Mouse (Mus musculus): ENCODE measurements around the gene Bex4.
"Not testable (repeated sequence)": the region's sequence is repeated elsewhere in the genome, so short reads cannot be mapped to it uniquely, and the experiment has no call there.

Gene Bex4

DNA sequence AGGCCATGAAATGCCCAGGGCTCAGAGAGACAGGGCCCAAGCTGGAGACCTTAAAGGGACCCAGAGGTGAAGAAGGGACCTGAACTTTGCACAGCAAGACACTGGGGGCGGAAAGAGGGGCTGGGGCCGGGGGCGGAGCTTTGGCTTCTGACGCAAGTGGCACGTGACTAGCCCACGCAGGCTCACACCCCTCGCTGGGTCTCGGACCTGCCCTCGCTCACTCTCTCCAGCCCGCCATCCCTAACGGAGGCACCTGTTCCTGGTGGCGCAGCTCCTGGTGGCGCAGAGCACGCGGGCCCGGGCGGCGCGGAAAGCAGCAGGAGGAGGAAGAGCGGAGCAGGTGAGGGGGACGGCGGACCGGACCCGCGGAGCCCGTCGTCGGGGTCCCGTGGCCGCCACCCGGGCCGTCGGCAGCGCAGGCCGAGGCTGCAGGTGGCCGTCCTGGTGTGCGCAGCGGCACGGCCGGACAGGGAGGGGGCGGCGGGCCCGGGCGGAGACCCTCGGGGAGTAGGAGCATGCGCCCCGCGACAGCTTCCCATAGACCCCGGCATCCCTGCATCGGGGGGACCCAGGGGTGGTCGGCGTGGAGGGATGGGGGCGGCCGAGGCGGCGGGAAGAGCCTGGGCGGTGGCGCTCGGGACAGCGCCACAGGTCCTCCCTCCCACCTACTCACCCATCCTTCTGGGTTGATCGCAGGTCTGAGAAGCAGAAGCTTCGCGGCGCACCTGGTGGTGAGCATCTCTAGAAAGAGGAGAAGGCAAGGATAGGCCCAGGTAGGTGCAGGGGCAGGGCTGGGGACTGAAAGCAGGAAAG, at the start of gene Bex4:
Bex4 (plus strand) TSS at position 170 of the 813 bp plus-strand sequence.
- DNase-seq (ENCODE audit: low spot score), result not testable (repeated sequence)

DNA sequence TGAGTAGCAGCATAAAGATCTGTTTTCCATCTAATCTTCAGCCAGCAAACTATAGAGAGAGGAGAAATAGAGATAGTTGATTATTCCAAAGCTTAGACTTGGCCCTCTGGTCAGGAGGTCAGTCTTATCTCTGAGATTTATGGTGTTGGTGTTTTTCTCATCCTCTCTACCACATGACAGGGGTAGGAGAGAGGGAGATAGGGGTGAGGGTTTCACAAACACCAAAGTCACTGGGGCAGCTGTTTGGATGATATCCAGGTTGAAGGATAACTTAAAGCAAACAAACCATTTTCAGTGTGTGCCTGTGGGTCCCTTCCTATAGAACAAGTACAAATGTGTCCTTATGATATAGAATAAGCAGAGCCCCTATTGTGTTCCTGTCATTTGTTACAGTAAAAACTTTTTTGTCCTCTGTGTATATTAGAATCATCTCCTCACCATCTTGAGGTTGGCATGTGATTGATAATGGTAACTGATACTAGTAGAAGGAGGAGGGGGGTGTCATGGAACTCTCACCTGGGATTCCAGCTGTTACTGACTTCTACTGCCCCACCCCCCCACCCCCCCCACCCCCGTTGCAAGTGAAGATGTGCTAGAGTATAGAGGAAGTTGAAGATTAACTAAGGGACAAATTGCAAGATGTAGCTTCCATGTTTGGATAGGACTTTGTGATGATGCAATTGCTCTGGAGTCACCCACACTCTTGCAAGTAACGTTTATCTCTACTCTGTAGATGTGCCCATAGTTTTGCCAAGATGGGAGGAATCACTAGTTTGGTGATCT, 46.1 kb upstream of the Bex4 start:
- DNase-seq (ENCODE audit: low spot score), result no peak

DNA sequence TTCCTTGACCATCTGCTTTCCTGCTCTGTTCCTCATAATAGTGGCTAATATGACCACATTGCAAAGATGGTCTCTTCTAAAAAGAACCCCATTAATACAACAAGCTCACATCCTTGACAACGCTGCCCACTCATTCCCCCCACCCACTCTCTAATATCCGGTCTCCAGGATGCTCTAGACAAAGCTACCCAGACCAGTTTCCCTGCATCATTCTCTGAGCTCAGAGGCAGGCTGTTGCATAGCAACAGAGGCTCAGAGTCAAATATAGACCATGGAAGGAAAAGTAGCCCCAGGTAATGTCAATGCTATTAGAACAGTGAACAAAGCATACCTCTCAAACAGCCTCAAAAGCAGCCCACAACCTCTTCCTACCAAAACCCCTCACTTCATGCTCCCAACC, 44.4 kb upstream of the Bex4 start:
- DNase-seq (ENCODE audit: low spot score), result no peak

DNA sequence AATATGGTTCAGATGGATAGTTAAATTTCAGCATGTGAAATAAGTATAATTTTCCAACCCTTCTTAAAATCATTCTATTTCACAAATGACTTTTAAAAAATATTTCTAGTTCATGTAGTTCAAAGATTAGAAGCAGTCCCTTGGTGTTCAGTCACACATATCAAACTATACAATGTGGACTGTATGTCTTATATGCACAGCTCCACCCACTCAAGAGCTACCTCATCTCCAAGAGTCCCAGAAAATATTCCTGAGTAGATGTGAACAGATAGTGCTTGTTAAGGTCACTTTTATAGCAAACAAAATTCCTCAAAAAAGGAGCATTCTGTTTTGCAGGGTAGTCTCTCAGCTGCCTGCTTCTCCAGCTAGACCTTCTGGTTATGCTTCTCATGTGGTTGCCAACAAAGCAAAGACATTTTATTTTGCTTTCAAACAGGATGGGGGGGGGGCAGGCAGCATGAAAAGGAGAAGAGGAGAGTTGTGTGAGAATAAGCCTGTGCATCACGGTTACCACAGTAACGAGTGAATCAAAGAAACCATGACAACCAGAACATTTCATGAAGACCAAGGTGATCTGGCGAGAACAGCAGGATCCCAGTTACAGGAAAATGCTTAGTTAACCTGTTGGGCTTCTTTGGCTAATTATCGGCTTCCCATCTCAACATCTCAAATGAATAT, 34.6 kb upstream of the Bex4 start:
- DNase-seq (ENCODE audit: low spot score), result peak; percentile 25

DNA sequence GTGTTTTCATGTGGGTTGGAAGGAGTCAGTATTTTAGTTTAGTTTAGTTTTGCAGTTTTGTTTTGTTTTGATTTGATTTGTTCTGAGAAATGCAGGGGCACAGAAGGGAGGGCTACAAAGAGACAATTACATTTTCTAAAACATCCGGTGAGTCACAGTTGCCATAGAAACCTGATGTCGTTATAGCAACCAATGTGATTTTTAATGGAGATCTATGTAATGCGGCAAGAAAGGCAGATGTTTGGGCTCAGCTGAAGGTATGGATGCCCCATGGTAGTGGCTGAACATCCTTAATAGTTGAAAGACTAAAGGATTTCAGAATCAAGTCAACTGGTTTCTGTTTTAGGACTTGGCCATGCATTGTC, 34.1 kb upstream of the Bex4 start:
- no peak for DNase-seq (ENCODE audit: low spot score)

DNA sequence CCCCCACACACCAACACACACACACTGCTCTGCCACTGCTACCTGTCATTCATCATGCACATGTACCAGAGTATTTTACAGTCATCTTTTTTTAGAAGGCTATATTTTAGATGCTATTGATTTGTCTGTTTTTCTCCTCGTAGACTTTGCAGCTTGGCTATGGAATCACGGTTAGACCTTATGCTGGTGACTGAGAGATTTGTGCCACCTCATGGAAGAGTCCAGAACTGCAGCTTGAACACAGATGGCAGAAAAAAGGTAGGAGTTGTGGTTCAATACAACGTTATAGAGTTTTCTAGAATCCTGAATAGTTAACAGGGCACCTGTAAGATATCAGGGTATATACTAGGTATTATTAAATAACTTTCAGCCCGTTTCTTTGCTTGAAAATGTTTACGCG, 30.9 kb upstream of the Bex4 start:
- DNase-seq (ENCODE audit: low spot score), result peak; percentile 43

DNA sequence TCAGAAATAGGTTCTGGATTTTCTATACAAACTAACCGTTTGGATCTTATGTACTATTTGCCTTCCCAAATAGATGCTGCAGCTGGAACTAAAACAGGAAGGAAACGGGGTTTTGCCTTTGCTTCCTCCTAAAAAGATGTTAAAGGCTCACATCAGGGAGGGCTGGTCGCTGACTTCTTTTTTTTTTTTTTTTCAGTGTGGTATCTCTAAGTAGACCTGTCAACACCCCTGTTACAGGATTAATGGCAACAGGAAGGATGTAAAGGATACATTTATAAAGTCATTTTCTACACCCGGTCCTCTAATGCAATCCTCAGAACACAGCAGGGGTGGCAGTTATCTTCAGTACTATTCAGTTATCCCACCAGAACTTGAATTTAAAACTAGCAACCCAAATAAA, 23.8 kb upstream of the Bex4 start:
- no peak for DNase-seq (ENCODE audit: low spot score)

DNA sequence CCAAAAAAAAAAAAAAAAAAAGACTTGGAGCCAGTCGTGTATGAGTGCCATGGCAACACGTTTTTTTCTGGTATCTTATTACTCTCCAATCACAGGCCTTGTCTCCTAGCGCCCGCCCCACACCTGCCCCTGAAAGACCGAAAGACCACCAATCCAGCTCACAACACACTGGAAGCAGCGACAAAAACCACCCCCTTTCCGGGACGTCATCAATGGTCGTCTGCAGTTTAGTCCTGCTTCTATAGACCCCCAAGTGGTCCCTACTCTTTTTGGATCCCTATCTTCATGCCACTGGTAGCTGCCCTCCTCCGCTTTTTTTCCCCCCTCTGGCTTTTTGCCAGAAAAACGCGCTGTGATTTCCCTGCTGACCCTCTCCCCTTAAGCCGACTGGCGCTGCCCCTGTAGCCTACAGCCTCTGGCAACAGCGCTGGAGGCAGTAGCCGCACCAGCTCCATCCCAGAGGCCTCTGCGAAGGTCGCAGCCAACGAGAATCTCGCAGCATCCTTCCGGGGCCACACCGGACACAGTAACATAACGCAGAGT, 23.3 kb upstream of the Bex4 start:
- no peak for DNase-seq (ENCODE audit: low spot score)

DNA sequence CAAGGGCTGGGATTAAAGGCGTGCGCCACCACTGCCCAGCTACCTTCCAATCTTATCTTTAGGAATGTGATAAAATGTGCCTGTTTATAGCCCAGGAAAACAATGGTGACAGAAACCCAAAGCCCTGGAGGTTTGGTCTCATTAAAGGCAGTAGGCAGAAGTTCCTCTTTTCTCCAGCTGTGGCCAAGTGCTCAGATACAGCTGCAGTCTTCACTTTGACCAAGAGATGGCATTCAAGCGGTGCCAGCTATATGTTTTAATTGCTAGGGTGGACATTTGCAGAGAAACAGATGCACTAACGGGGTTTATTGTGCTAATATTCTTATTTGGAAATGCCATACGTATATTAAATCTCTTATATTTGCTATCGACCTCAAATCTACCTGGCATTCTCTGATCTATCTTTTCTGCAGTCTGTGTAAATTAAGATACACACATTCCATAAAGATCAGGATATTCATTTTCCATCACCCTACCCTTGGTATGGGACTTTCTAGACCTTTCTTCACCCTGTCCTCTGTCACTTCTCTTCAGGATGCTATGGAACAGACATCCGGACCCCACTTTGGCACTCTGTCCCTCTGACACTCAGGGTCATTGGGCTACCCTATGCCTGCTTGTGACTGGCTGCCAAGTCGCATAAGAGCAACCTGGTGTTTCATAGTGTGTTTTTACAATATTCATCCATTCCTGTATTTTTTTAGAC, 11.6 kb upstream of the Bex4 start:
- DNase-seq (ENCODE audit: low spot score), result no peak

DNA sequence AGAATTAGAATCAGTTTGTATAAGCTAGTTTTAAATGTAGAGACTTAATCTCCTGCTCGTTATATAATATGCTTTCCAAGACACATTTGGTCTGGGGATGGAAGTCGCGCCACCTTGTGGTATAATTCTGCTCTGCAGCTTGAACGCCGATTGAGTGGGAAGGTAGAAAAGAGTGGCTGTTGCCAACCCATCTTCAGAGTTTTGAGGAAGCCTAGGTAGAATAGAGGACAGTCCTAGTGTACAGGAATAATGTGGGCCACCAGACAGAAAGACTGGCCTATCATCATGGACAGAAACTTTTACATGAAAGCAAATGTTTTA, 11.1 kb upstream of the Bex4 start:
- peak; percentile 22 for DNase-seq (ENCODE audit: low spot score)

DNA sequence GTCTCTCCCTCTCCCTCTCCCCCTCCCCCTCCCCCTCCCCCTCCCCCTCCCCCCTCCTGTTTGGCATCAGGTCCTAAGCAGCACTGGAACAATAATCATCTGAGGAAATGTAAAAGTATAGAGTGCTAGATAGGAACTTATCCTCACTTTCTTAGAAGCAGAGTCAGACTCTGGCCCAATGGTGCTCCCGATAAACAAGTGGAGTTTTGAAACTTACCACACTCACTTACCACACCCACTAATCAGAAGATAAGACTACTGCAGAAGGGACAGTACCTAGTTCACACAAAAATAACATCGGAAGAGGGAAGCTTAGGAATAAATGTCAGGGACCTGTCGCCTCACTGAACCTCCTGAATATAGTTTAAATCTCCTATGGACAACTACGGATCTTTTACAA, 3.2 kb upstream of the Bex4 start:
- no peak for DNase-seq (ENCODE audit: low spot score)

DNA sequence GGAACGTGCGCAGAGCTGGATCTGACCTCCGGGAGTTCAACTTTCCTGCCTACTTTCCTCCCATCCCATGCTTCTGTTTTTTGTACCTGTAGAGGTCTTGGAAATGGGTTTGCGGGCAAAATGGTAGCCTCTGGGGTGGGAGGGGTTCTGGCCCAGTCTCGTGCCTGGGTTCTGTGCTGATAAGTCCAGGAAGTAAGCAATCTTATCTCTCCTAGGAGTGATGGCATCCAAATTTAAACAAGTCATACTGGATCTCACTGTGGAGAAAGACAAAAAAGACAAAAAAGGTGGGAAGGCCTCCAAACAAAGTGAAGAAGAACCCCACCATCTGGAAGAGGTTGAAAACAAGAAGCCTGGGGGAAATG, 826 bp downstream of the Bex4 start:
- DNase-seq (ENCODE audit: low spot score), result not testable (repeated sequence)

DNA sequence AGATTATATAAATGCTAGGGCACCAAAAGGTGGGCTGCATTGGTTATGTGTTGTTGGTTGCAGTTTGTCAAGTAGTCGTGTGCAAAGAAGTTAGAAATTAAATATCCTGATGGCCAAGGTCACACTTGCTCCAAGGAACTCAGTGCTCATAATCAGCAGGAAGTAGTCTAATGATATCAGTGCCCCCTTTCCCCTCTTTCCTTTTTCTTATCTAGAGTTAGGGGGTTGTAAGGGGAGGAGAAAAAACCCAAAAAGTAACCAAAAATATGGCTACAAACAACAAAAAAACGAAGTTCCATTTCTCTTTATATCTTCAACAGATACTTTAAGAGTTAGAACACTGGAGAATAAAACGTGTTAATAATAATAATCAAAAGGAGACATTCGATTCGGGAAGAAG, 2.6 kb downstream of the Bex4 start:
- DNase-seq (ENCODE audit: low spot score), result no peak

DNA sequence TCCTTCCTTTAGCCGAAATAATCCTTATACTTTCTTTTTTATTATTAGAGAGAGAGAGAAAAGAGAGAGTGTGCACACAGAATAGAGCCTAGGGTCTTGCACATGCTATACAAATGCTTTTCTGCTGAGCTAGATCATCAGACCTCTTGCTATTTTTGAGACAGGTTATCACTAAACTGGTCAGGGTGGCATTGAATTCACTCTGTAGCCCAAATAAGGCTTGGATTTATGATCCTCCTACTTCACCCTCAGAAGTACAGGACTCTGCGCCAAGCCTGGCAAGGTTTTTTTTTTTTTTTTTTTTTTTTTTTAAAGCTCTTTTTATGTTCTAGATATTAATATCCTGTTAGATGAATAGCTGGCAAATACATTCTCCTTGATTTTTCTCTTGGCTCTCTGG, 4.9 kb downstream of the Bex4 start:
- no peak for DNase-seq (ENCODE audit: low spot score)

DNA sequence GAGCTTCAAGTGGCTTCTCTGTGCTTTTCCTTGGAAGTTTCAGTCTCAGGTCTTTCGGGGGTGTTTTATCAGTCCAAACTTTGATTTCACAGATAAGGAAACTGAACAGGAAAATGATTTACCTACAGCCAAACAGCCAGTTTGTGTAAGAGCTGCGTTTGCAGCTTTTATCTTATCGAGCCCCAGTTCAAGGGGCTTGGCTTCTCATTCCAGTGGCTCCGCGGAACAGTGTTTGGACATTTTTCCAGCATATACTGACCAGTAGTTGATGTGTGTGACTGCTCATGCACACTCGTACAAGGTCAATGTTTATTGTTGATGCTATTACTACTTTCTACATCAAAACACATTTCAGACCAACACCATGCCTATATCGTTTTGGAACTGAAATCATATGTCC, 5.4 kb downstream of the Bex4 start:
- DNase-seq (ENCODE audit: low spot score), result no peak

DNA sequence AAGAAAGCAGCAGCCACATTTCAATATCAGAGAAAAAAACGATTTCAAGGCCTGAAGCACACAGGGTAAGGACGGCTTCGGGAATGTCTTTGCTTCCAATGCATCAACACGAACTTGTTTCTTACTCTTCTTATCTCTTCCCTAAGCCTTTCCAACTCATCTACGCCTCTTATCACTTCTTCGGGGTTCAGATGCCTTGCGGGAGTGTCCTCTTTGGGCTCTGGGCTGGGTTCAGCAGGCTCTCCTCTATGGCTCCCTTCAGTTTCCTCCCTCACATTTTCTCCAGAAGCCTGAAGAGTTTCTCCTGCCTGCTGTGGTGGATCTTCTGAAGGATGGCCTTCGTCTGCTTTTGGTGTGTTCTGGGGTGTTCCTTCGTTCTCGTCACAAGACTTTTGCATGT, 31.8 kb downstream of the Bex4 start:
- DNase-seq (ENCODE audit: low spot score), result no peak

DNA sequence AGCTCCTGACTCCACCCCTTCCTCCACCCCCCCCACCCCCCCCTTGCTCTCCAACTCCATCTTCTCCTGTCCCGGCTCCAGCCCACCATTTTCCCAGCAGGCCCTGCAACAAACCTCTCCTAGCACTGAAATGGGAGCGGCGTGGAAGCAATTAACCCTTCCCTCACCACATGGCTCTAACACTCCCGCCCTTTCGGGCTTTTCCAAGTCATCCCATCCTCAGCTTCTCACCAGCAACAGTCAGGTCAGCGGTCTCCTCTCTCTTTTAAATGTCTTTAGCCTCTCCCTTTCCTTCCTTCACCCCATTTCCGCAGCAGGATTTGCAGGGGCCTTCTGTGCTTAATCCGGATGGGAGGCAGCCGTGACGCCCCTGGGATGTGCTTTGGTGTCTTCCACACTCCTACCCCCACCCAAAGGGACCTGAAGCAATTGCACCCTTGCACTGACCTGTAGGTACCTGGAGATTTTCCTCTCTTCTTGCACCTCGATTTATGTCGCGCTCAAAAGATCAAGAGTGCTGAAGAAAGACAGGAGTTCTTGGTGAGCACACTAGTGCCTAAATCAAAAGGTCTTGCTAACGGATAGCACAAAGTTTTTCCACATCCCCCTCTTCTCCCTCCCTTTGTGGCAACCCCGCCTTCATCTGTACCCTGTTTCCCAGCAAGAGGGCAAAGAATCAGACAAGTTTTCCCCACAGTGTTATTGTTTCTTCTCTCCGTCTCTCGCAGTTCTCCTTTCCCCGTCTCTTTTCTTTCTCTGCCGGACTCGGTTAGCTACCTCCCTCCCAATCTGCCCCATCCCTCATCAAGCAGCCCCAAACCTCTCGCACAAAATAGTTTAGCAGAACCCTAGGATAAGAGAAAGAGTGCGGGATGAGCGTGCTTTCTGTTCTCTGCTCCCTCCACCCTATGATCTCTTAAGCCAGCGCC, 32.7 kb downstream of the Bex4 start:
- DNase-seq (ENCODE audit: low spot score), result peak; percentile 1

DNA sequence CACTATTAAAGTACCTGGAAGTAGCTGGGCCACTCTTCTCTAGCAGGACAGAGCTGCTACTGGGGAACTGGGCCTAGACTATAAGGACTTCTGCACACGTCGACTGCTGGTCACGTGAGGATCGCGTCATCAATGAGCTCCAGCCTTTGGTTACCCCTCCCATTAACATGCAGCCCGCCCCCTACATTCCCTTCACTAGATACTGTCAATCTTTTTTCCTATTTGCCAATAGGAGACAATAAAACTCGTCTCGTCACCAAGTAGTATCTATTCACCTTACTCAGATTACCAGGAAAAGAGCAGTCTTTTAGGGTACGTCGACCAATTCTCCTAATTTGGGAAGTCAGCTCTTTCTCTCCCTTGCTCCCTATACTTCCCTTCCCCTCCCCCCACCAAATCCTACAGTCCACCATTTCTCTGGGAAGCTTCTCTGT, 33.3 kb downstream of the Bex4 start, which contains the start of gene Tceal8:
Tceal8 (minus strand) TSS at position 225 of the 434 bp plus-strand sequence.
- DNase-seq (ENCODE audit: low spot score), result peak; percentile 37

DNA sequence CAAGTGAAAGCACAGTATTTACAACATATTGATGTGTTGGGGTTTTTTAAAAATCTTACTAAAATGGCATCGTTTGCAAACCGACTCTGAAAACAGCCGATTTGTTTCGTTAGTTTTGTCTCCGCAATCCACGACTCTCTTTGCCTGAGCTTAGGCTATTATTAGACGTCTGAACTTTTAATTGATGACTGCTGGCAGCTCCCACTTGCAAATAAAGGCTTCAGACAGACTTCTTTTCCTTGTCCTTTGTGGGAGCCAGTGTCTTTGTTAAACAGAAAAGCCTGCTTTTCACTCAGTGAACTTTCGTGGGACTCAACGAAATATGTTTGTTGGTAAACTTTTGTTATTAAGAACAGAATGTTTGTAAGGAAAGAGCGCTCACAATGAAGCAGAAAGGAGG, 34.0 kb downstream of the Bex4 start:
- DNase-seq (ENCODE audit: low spot score), result no peak

DNA sequence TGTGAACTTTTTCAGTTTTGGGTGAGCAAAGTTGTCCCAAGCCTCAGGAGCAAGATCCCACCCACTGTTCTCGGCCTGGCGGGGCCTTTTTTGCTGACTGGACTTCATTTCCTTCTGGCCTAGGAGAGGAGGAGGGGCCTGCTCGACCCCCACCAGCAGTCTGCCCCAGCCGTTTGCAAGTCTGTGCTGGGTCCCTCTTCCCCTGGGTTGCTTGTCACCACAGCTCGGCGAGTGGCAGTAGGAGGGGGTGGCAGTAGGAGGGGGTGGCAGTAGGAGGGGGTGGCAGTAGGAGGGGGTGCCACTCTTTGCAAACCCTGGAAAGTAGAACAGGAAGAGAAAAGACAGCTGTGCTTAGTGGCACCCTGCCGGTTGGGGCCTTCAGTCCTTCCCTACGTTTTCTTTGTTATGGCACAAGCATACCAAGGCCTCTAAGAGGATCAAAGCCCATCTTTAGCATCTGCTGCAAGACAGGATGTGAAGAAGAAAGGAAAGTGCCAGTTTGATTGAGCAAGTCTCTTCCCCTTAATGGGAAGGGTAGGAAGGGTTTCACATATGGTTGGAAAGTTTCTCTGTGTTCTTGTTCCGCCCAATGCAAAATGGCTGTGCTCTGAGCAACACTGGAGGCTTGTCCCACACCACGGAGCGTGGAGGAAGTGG, 42.2 kb downstream of the Bex4 start:
- no peak for DNase-seq (ENCODE audit: low spot score)

DNA sequence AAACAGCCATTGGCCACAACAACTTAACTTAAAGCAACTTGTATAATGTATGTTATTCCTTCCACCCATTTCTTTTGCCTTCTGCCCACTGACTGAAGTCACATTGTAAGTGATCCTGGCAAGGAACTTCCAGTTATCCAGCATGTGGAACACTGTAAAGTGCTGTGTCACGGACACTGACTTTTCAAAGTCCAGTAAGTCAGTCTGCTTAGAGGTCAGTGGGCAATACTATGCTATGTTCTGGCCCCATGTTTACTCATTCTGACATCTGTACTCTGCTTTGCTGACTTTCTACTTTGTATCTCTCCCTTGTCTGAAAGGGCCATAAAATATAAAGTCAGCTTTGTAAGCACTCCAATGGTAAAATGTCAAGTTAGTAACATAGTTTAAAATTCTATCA, 44.3 kb downstream of the Bex4 start:
- DNase-seq (ENCODE audit: low spot score), result no peak

All from layer of hippocampus, adult 9-10 months (tissue).